Mouse (Mus musculus) MEL (cell line): ENCODE measurements around the gene Fam160a1. TPM values are rescaled to one million over a fixed set of nuclear protein-coding genes. Genes with fewer than 3 reads are reported as not detected.

Experiments
- DNase-seq: peaks from one replicate; pipeline ENCODE4 v3.0.0; 2011; ENCODE audit warnings: low read depth, low spot score
- H3K27ac ChIP-seq: 2 replicates; pipeline ENCODE4 v1.5.1; 2012; ENCODE audit warnings: low read depth, mild to moderate bottlenecking, control low read depth, low read length, moderate library complexity; ENCODE audit not compliant: control insufficient read depth
- H3K27me3 ChIP-seq, 2 experiments: fragments of 150-350 bp in 1 of 2; sonication (generic) in 1 of 2; 2 replicates each; pipeline ENCODE4 v1.6.1; 2012; ENCODE audit warnings: low read length in 2 of 2, mild to moderate bottlenecking in 2 of 2, improper control_type of control experiment in 1 of 2, moderate library complexity in 1 of 2; ENCODE audit not compliant: insufficient read depth in 2 of 2, control insufficient read depth in 1 of 2
- H3K36me3 ChIP-seq, 2 experiments: 2 replicates each; pipeline ENCODE4 v1.6.1; 2012 to 2014; ENCODE audit warnings: low read length in 2 of 2, improper control_type of control experiment in 1 of 2, inconsistent platforms in 1 of 2, mild to moderate bottlenecking in 1 of 2; ENCODE audit not compliant: insufficient read depth in 2 of 2, control insufficient read depth in 1 of 2
- H3K4me1 ChIP-seq, 2 experiments: fragments of 150-350 bp in 1 of 2; sonication (generic) in 1 of 2; 2 replicates each; pipeline ENCODE4 v1.6.1; 2012; ENCODE audit warnings: low read length in 2 of 2, improper control_type of control experiment in 1 of 2, mild to moderate bottlenecking in 1 of 2; ENCODE audit not compliant: insufficient read depth in 2 of 2, control insufficient read depth in 1 of 2
- H3K4me3 ChIP-seq, 2 experiments: fragments of 150-350 bp in 1 of 2; sonication (generic) in 1 of 2; 2 replicates each; pipeline ENCODE4 v1.5.1; 2012; ENCODE audit warnings: low read depth in 2 of 2, low read length in 2 of 2, mild to moderate bottlenecking in 2 of 2, moderate library complexity in 2 of 2, control low read depth in 1 of 2, improper control_type of control experiment in 1 of 2; ENCODE audit not compliant: control insufficient read depth in 1 of 2, insufficient read depth in 1 of 2
- H3K79me2 ChIP-seq: 2 replicates; pipeline ENCODE4 v1.6.1; 2012; ENCODE audit warnings: mild to moderate bottlenecking, low read length, moderate library complexity; ENCODE audit not compliant: control insufficient read depth, poor library complexity, insufficient read depth
- H3K9ac ChIP-seq: 2 replicates; pipeline ENCODE4 v1.6.1; 2012; ENCODE audit warnings: low read depth, mild to moderate bottlenecking, control low read depth, low read length, moderate library complexity; ENCODE audit not compliant: control insufficient read depth, poor library complexity, severe bottlenecking
- H3K9me3 ChIP-seq: fragments of 150-350 bp; sonication (generic); replicated peaks from 2 replicates; pipeline ENCODE4 v1.6.1; 2012; ENCODE audit warnings: mild to moderate bottlenecking, low read length, improper control_type of control experiment, moderate library complexity; ENCODE audit not compliant: insufficient read depth
- CHD2 ChIP-seq: IDR thresholded peaks from 2 replicates; pipeline ENCODE4 v1.6.1; 2011; ENCODE audit warnings: low read length, improper control_type of control experiment
- E2F4 ChIP-seq: IDR thresholded peaks from 2 replicates; pipeline ENCODE4 v1.6.1; 2011; ENCODE audit warnings: low read depth, low read length, improper control_type of control experiment, borderline replicate concordance
- EP300 ChIP-seq, 2 experiments: IDR thresholded peaks; 2 replicates each; pipeline ENCODE4 v1.6.1; 2011; ENCODE audit warnings: improper control_type of control experiment in 2 of 2, low read length in 2 of 2, low read depth in 1 of 2, mild to moderate bottlenecking in 1 of 2
- GATA1 ChIP-seq: IDR thresholded peaks from 2 replicates; pipeline ENCODE4 v1.6.1; 2011; ENCODE audit warnings: low read depth, low read length, improper control_type of control experiment
- HCFC1 ChIP-seq: IDR thresholded peaks from 2 replicates; pipeline ENCODE4 v1.6.1; 2012; ENCODE audit warnings: low read depth, mild to moderate bottlenecking, inconsistent platforms, low read length, improper control_type of control experiment, moderate library complexity
- JUND ChIP-seq: IDR thresholded peaks from 2 replicates; pipeline ENCODE4 v1.6.1; 2011; ENCODE audit warnings: low read depth, mild to moderate bottlenecking, improper control_type of control experiment, low read length
- KAT2A ChIP-seq: conservative IDR thresholded peaks from 2 replicates; pipeline ENCODE4 v1.6.1; 2012; ENCODE audit warnings: low read depth, low read length, improper control_type of control experiment, inconsistent platforms
- MAFK ChIP-seq: IDR thresholded peaks from 2 replicates; pipeline ENCODE4 v1.6.1; 2011; ENCODE audit warnings: low read depth, mild to moderate bottlenecking, low read length, improper control_type of control experiment, borderline replicate concordance
- MAZ ChIP-seq: IDR thresholded peaks from 2 replicates; pipeline ENCODE4 v1.6.1; 2012; ENCODE audit warnings: low read depth, mild to moderate bottlenecking, inconsistent platforms, low read length, improper control_type of control experiment
- MXI1 ChIP-seq: IDR thresholded peaks from 2 replicates; pipeline ENCODE4 v1.6.1; 2011; ENCODE audit warnings: mild to moderate bottlenecking, low read depth, low read length, improper control_type of control experiment
- MYB ChIP-seq: IDR thresholded peaks from 2 replicates; pipeline ENCODE4 v1.6.1; 2011; ENCODE audit warnings: mild to moderate bottlenecking, low read depth, low read length, improper control_type of control experiment
- NELFE ChIP-seq: IDR thresholded peaks from 2 replicates; pipeline ENCODE4 v1.6.1; 2011; ENCODE audit warnings: low read depth, low read length, improper control_type of control experiment
- POLR2AphosphoS2 ChIP-seq: IDR thresholded peaks from 2 replicates; pipeline ENCODE4 v1.6.1; 2011; ENCODE audit warnings: low read length, improper control_type of control experiment
- POLR2AphosphoS5 ChIP-seq: IDR thresholded peaks from 2 replicates; pipeline ENCODE4 v1.6.1; 2012; ENCODE audit warnings: low read depth, borderline replicate concordance, mild to moderate bottlenecking, inconsistent platforms, low read length, moderate library complexity, mixed read lengths
- RCOR1 ChIP-seq: IDR thresholded peaks from 2 replicates; pipeline ENCODE4 v1.6.1; 2012; ENCODE audit warnings: low read depth, mild to moderate bottlenecking, inconsistent platforms, low read length, improper control_type of control experiment
- SIN3A ChIP-seq: IDR thresholded peaks from 2 replicates; pipeline ENCODE4 v1.6.1; 2012; ENCODE audit warnings: low read length, improper control_type of control experiment, inconsistent platforms
- SMC3 ChIP-seq: IDR thresholded peaks from 2 replicates; pipeline ENCODE4 v1.6.1; 2011; ENCODE audit warnings: low read depth, low read length, improper control_type of control experiment
- TAL1 ChIP-seq: IDR thresholded peaks from 2 replicates; pipeline ENCODE4 v1.6.1; 2012; ENCODE audit warnings: mild to moderate bottlenecking, inconsistent platforms, low read length, moderate library complexity, mixed read lengths
- TBP ChIP-seq: IDR thresholded peaks from 2 replicates; pipeline ENCODE4 v1.8.0; 2011; ENCODE audit warnings: low read depth, low read length, improper control_type of control experiment
- USF1 ChIP-seq: IDR thresholded peaks from 2 replicates; pipeline ENCODE4 v1.6.1; 2014; ENCODE audit warnings: low read depth, mild to moderate bottlenecking, inconsistent platforms, low read length, improper control_type of control experiment, moderate library complexity
- USF2 ChIP-seq, 2 experiments: IDR thresholded peaks; 2 replicates each; pipeline ENCODE4 v1.6.1; 2011 to 2012; ENCODE audit warnings: improper control_type of control experiment in 2 of 2, low read length in 2 of 2, borderline replicate concordance in 1 of 2, inconsistent platforms in 1 of 2, low read depth in 1 of 2, mild to moderate bottlenecking in 1 of 2; ENCODE audit not compliant: insufficient read depth in 1 of 2
- ZMIZ1 ChIP-seq: IDR thresholded peaks from 2 replicates; pipeline ENCODE4 v1.6.1; 2012; ENCODE audit warnings: low read depth, mild to moderate bottlenecking, inconsistent platforms, low read length, improper control_type of control experiment, moderate library complexity
- ZNF384 ChIP-seq: IDR thresholded peaks from 2 replicates; pipeline ENCODE4 v1.6.1; 2012; ENCODE audit warnings: low read depth, mild to moderate bottlenecking, inconsistent platforms, low read length, improper control_type of control experiment
- polyA plus RNA-seq, 2 experiments: library from polyadenylated mRNA; stranded (reverse) in 1 of 2; unstranded in 1 of 2; fragments of >175 nt in 1 of 2; fragments of >200 nt in 1 of 2; gene quantifications; 2 replicates each; pipeline versions ENCODE4 v1.2.1 to v1.2.4; 2012; ENCODE audit warnings: low replicate concordance in 2 of 2, low read depth in 1 of 2; ENCODE audit not compliant: insufficient read length in 2 of 2, insufficient read depth in 1 of 2, missing spikeins in 1 of 2
- total RNA-seq: library from RNA; depleted of rRNA; stranded (reverse); fragments of 300-350 nt; gene quantifications from 2 replicates; pipeline ENCODE4 v1.2.3, GENCODE M21; 2012

Gene Fam160a1
- total and polyA plus RNA-seq, 3 experiments = not detected

DNA sequence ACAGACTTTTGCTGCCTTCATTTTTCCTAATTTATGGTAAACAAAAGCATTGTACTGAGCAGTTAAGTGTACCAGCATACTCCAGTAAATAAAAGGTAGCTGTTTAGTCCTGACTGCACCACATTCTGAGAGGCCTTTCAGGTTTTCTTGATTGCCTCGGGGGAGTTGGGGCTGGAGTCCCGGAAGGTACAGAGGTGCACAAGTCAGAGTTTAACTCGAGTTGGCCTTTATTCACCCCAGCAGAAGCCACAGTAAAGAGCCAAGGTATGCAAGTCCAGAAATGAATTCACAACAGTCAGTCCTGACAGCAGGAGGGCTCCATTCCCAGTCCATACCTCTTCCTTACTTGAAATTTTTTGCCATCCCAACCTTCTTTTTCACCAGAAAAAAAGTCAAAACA is 78.5 kb downstream of the Fam160a1 start:
- no peaks in the 10 kb centered on the region for H3K79me2 ChIP-seq
- no peak overlapping the region for H3K4me3 ChIP-seq
- H3K27me3 ChIP-seq = peaks cover 0 to 8% of the 10 kb centered on the region in 2 experiments; a peak in 3 of 4 replicates
- H3K36me3 ChIP-seq = no peaks in the 10 kb centered on the region
- H3K27ac ChIP-seq = no peak overlapping the region
- H3K9me3 ChIP-seq = no peaks in the 10 kb centered on the region
- no peak overlapping the region for H3K9ac ChIP-seq
- no peaks in the 10 kb centered on the region for H3K4me1 ChIP-seq
- DNase-seq = no peak
- TF ChIP-seq GATA1 (no peak), CHD2 (no peak), EP300 (IDR thresholded peaks at IDR 0.05; ENCODE audit: low read depth in 1 of 2, low read length in 2 of 2) (no peak), MAZ (no peak), HCFC1 (no peak), POLR2AphosphoS2 (no peak), ZMIZ1 (no peak), POLR2AphosphoS5 (no peak)

GRCm38 (mm10) chr3:85733939-85734729 is 83.0 kb downstream of the Fam160a1 start:
- no peak overlapping the region for H3K9ac ChIP-seq
- no peak for DNase-seq
- H3K9me3 ChIP-seq = no peaks in the 10 kb centered on the region
- no peaks in the 10 kb centered on the region for H3K79me2 ChIP-seq
- no peak overlapping the region for H3K4me3 ChIP-seq
- H3K27ac ChIP-seq = no peak overlapping the region
- H3K4me1 ChIP-seq = no peaks in the 10 kb centered on the region
- H3K36me3 ChIP-seq = no peaks in the 10 kb centered on the region
- TF ChIP-seq MAFK (no peak), JUND (no peak), NELFE (no peak), MYB (no peak), TAL1 (no peak), SMC3 (no peak)
- H3K27me3 ChIP-seq = peaks cover 0 to 4% of the 10 kb centered on the region in 2 experiments; a peak in 2 of 4 replicates

DNA sequence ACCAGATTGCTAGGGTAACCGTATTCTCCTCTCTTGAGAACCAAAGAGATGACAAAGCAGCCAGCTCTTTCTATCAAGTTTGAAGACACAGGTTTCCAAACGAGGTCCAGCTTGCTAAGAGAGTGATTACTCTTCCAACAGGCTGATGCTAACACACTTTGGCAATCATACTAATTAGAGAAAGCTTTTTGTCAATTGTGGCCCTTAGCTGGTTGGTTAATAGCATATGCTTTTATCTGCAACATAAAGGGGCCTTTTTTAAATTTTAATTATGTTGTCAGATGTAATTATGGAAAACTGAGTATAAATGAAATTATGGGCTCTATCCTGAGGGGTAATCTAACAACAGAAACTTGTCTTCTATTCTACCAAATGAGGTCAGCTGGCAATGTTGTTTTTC is 89.9 kb downstream of the Fam160a1 start:
- H3K9me3 ChIP-seq = no peaks in the 10 kb centered on the region
- no peaks in the 10 kb centered on the region for H3K4me1 ChIP-seq
- H3K79me2 ChIP-seq = no peaks in the 10 kb centered on the region
- H3K27me3 ChIP-seq = no peaks in the 10 kb centered on the region
- no peak overlapping the region for H3K4me3 ChIP-seq
- TF ChIP-seq POLR2AphosphoS2 (no peak), RCOR1 (no peak), MXI1 (no peak), GATA1 (no peak), ZNF384 (no peak), EP300 (IDR thresholded peaks at IDR 0.05; ENCODE audit: low read depth in 1 of 2, low read length in 2 of 2) (no peak), USF2 (IDR thresholded peaks at IDR 0.05; ENCODE audit: borderline replicate concordance in 1 of 2, insufficient read depth in 1 of 2, low read depth in 1 of 2, low read length in 2 of 2) (no peak), TBP (no peak), NELFE (no peak), KAT2A (no peak), MYB (no peak), SIN3A (no peak), USF1 (no peak), CHD2 (no peak), HCFC1 (no peak), E2F4 (no peak)
- H3K36me3 ChIP-seq = no peaks in the 10 kb centered on the region; a peak in 1 of 4 replicates
- H3K27ac ChIP-seq = no peak overlapping the region
- no peak for DNase-seq
- no peak overlapping the region for H3K9ac ChIP-seq
